Mouse (Mus musculus) CD4-positive naive resting alpha-beta T cell, adult 57 days (primary cell): ENCODE results near the gene Chkb. TPM values are rescaled to one million over a fixed set of nuclear protein-coding genes. Genes with fewer than 3 reads are reported as not detected.

Experiments used
- total RNA-seq: library from RNA; stranded (reverse); gene quantifications from one replicate; pipeline ENCODE4 v1.2.4, GENCODE M21; 2023

Chkb gene
- 194 TPM for total RNA-seq

DNA sequence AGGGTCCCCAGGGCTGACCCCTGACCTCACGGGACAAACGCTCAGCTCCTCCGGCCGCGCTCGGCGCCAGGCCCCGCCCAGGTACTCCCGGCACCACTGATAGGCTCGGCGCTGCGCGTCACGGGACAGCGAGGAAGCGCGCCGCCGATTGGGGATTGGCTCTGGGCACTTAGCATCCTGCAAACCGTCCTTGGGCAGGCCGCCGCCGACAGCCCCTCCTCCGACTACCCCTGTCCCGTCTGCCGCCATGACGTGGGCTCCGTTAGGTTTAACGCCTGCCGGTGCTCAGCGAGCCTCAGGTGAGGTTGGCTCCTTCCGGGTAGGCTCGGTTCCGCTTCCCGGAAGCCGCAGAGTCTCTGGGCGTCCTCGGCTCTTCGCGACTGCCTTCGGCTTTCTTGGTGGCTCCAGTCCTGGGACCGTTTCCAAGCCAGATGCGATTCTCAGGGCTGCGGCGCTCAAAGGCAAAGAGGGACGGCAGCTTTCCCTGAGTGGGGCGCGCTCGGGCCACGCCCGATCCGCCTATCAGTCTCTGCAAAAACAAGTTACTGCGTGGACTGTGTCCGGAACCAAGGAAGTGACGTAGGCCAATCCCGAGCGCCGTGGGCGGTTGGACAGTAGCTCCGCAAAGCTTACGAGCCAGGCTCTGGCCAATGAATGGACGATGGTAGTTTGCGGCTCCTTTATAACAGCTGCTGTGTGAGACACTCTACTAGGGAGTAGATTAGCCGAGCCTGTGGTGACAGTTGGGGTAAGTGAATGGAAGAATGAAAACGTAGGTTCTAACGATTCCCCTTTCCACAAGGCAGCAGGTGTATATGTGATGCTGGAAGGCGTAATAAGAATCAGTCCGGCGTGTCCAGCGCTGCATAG is at the start of gene Chkb, which contains the start of the genes C730034F03Rik and Gm44502:
Gene Chkb (minus strand): TSS at position 557 of the 870 bp plus-strand sequence.
Gene C730034F03Rik (plus strand): TSS at position 238 of the 870 bp plus-strand sequence.
Gene Gm44502 (minus strand): TSS at position 345 of the 870 bp plus-strand sequence.

DNA sequence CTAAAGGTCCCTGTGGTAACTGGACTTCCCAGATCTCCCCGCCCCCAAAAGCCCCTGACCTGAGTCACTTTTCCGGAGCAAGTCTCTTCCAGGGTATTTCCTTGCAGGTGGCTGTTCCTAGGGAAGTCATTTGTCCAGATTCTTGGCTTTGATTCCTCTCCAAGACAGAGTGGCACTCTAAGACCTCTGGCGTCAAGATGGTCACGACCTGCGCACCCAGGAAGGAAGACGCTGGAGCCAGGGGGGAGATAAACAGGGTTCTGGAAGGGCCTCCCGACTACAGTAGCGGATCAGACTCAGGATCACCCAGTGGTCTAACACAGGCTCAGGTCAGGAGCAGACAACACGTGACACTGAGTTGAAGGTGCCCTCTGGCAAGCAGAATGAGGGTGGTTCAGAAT is 47.4 kb upstream of the Chkb start, which contains the start of gene Arsa:
Gene Arsa (minus strand): TSS at position 335 of the 401 bp plus-strand sequence.

DNA sequence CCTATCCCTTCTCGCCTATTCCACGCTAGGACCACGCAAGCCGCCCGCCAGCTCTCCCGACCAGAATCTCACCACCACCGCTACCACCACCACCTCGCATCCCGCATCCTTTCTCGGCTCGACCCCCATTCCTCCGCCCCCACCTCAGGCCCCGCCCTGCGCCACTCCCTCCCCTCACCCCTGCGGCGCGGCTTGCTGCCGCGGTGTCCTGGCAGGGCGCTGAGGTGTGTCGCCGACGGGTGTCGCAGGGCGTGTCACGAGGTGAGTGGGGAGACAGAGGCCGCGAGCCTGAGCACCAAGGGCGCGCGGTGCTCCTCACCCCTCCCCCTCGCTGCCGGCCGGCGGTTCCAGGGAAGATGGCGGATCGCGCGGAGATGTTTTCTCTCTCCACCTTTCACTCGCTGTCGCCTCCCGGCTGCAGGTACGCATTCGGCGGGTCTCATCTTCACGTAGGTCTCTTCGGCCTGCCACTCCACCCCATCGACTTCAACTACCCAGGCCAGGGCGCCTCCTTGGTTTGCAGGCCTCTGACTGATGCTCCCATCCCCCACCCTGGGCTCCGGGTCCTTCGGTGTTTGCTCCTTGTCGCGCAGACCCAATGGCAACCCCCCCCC is 24.3 kb upstream of the Chkb start, which contains the start of gene Mapk8ip2:
Gene Mapk8ip2 (plus strand): TSS at position 49 of the 614 bp plus-strand sequence.

DNA sequence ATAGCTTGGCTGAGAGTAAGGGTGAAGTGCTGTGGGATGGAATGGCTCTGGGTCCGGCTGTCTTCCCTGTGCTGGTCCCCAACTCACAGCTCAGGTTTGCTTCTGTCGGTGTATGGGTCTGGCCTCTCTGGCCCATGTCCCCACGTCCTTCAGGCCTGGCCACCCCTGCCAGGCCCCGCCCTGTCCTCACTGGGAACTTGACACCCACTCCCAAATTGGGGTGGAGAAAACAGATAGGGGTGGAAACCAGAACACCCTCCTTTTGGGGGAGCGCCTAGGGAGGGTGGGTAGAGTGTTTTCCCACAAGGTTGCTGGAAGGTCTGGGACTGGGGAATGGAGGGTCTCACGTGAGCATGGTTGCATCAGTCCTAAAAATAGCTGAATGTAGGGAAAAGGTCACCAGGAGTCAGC is 4.0 kb downstream of the Chkb start, which contains the start of gene Cpt1b:
Gene Cpt1b (minus strand): TSS at position 153 of the 411 bp plus-strand sequence.

DNA sequence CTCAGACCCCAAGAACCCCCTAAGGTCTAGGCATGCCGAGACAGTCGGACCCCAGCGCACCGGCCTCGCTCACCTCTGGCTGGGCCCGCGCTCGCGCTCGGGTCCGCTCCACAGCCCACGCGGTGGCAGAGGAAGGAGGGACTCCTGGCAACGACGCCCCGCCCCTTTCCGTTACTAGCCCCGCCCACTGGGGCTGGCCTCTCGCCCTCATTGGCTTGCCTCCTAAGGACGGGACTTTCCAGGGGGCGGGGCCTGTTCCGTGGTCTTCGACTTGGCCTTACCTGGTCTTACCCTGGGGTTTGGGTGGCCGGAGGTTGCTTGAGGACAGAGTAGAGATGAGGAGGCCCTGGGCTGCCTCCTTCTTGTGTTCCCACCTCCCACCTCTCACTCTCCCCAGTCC is 19.6 kb downstream of the Chkb start, which contains the start of gene Syce3:
Gene Syce3 (minus strand): TSS at position 386 of the 400 bp plus-strand sequence.

DNA sequence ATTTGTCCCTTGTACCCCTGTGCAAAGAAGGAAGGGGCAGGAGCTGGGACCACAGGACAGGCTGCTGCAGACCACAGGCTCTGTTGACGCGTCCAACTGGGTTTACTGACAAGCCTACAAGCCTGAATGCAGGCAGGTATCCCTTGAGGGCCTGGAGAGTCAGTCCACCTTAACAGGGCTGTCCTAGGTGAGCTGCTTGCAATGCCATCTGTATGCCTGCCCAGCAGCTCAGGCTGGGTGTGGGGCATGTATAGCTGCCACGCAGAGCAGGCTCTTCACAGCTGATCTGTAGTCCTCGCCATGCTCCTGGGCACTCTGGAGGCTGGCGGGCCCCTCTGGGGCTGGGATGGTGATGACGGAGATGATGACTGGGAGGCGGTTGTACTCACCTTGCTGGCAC is 45.1 kb downstream of the Chkb start, which contains the start of gene Klhdc7b:
Gene Klhdc7b (plus strand): TSS at position 301 of the 400 bp plus-strand sequence.

DNA sequence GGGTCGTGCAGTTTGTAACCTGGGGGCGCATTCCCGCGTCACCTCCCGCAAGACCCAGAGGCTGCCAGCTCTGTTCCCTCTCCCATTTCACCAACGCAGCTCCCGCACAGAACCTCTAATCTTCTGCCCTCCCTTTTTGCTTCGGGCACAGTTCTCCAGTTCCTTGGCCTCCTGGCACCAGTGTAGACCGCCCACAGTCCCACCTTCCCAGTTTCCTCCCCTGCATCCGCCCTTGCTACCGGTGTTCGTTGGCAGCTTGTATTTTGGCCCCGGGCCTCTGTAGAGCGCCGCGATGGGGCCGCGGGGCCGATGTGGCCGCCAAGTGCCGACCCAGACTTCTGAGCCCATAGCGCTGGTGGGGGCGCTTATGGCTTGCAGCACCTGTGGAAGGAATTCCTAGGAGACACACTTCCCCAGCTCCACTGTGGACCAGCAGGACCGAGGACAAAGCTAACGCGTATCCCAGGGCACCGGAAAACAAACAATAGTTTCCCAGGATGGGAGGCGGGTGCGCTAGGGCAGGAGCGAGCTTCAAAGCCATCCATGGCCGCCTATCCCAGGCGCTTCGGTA is 50.8 kb downstream of the Chkb start, which contains the start of gene Odf3b:
Gene Odf3b (minus strand): TSS at position 452 of the 571 bp plus-strand sequence.

DNA sequence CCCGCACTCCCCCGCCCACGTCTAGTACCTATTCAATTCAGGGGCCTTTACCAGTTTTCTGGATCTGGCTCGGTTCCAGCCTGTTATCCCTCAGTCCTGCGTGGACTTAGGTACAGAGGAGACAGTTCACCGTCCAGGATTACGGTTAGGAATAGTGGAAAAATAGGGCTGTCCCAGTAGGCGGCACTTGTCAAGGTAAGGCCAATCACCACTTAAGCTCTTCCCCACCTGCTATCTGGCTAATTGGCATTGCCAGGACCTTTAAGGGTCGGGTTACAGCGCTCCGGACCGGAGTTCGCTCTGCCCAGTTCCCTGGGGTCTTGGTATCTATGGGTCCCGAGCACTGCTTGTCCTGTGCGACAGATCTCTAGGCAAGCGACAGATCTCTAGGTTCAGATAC is 52.8 kb downstream of the Chkb start, which contains the start of gene Tymp:
Gene Tymp (minus strand): TSS at position 83 of the 400 bp plus-strand sequence.

Other genes starting within 250 kb of the Chkb start
- 2.9 TPM for gene Plxnb2, start 249.1 kb downstream of the Chkb start, total RNA-seq
- 24.3 TPM for gene Dennd6b, start 233.4 kb downstream of the Chkb start, total RNA-seq
- 42.9 TPM for gene Ppp6r2, start 218.4 kb downstream of the Chkb start, total RNA-seq
- gene Sbf1, start 114.6 kb downstream of the Chkb start, total RNA-seq, result 416 TPM
- not detected for gene Adm2, start 107.2 kb downstream of the Chkb start, total RNA-seq
- not detected for gene Miox, start 95.5 kb downstream of the Chkb start, total RNA-seq
- 52.1 TPM for gene Lmf2, start 74.2 kb downstream of the Chkb start, total RNA-seq
- 133 TPM for gene Ncaph2, start 74.2 kb downstream of the Chkb start, total RNA-seq
- 18.3 TPM for gene Sco2, start 56.1 kb downstream of the Chkb start, total RNA-seq
- 0.50 TPM for gene Tymp, start 52.9 kb downstream of the Chkb start, total RNA-seq
- gene Odf3b, start 50.6 kb downstream of the Chkb start, total RNA-seq, result 1.7 TPM
- not detected for gene Klhdc7b, start 45.0 kb downstream of the Chkb start, total RNA-seq
- gene Syce3, start 19.4 kb downstream of the Chkb start, total RNA-seq, result not detected
- 2.2 TPM for gene Cpt1b, start 4.0 kb downstream of the Chkb start, total RNA-seq
- gene C730034F03Rik, start 319 bp downstream of the Chkb start, total RNA-seq, result 9.0 TPM
- 2.9 TPM for gene Gm44502, start 212 bp downstream of the Chkb start, total RNA-seq
- not detected for gene Mapk8ip2, start 24.0 kb upstream of the Chkb start, total RNA-seq
- gene Arsa, start 47.5 kb upstream of the Chkb start, total RNA-seq, result 13.7 TPM
- 1.0 TPM for gene Shank3, start 69.7 kb upstream of the Chkb start, total RNA-seq
- not detected for gene Acr, start 138.4 kb upstream of the Chkb start, total RNA-seq
- gene Rabl2, start 162.0 kb upstream of the Chkb start, total RNA-seq, result 0.68 TPM